Mouse (Mus musculus): Measurements from ENCODE around the gene Acp2. TPM values are rescaled to one million over a fixed set of nuclear protein-coding genes. Genes with fewer than 3 reads are reported as not detected.

Gene Acp2
- polyA plus RNA-seq, 1 experiment from 2014 or later: 19.3 TPM

DNA sequence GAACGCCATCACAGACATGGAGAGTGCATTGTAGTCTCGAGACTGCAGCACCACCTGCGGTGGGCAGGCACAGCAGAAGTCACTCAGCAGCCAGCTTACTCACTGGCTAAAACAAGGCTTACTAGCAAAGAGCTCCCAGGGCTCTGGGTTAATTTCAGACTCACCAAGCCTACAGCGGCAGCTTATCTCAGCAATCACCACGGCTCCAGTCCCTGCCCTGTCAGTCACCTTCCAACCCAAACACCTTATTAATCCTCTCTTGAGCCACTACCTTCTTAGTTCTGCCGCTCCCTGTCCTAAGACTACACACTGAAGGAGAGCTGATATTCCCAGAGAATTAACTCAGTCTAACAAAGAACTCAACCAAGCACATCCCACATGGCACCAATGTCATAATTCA, 26.5 kb upstream of the Acp2 start:
- ATAC-seq (ENCODE audit: extremely low read depth, insufficient number of reproducible peaks, low FRiP score, low TSS enrichment): no peak
- Histone ChIP-seq H3K4me2 (no peak overlapping the region), H3K27ac (replicated peaks) (no peak overlapping the region), H3K27me3 (replicated peaks) (0 out of 2 replicates have a peak, but pooled peaks cover 3% of the 10 kb centered on the region), H3K9me3 (no peaks in the 10 kb centered on the region), H3K36me3 (peaks cover 28% of the 10 kb centered on the region), H3K4me1 (peaks cover 21% of the 10 kb centered on the region), H3K4me3 (no peak overlapping the region), H3K9ac (no peak overlapping the region)
- 53% methylated on average over 6 of the region's 6 CpGs for WGBS

GRCm38 (mm10) chr2:91179825-91180224, 22.9 kb upstream of the Acp2 start:
- H3K36me3 ChIP-seq: peaks cover 15% of the 10 kb centered on the region
- no peak for ATAC-seq (ENCODE audit: extremely low read depth, insufficient number of reproducible peaks, low FRiP score, low TSS enrichment)
- WGBS: 36% methylated on average over 4 of the region's 4 CpGs
- H3K4me3 ChIP-seq: no peak overlapping the region
- H3K27ac ChIP-seq (replicated peaks): no peak overlapping the region
- H3K4me2 ChIP-seq: no peak overlapping the region
- H3K9ac ChIP-seq: no peak overlapping the region
- H3K4me1 ChIP-seq: peaks cover 34% of the 10 kb centered on the region
- peaks cover 3% of the 10 kb centered on the region; the same call in 1 of the 2 replicates for H3K27me3 ChIP-seq (replicated peaks)
- H3K9me3 ChIP-seq: no peaks in the 10 kb centered on the region

GRCm38 (mm10) chr2:91180706-91181105, 22.0 kb upstream of the Acp2 start:
- no peak for ATAC-seq (ENCODE audit: extremely low read depth, insufficient number of reproducible peaks, low FRiP score, low TSS enrichment)
- Histone ChIP-seq H3K4me1 (peaks cover 31% of the 10 kb centered on the region), H3K4me2 (no peak overlapping the region), H3K4me3 (no peak overlapping the region), H3K9me3 (no peaks in the 10 kb centered on the region), H3K9ac (no peak overlapping the region), H3K27me3 (replicated peaks) (peaks cover 3% of the 10 kb centered on the region; the same call in 1 of the 2 replicates), H3K36me3 (peaks cover 15% of the 10 kb centered on the region), H3K27ac (replicated peaks) (no peak overlapping the region)
- 58% methylated on average over 5 of the region's 5 CpGs for WGBS

GRCm38 (mm10) chr2:91182016-91182404, 20.7 kb upstream of the Acp2 start:
- H3K4me3 ChIP-seq: peak overlapping the region; percentile 69
- no peaks in the 10 kb centered on the region for H3K9me3 ChIP-seq
- ATAC-seq (ENCODE audit: extremely low read depth, insufficient number of reproducible peaks, low FRiP score, low TSS enrichment): no peak
- peaks cover 26% of the 10 kb centered on the region for H3K4me1 ChIP-seq
- peaks cover 3% of the 10 kb centered on the region; the same call in 1 of the 2 replicates for H3K27me3 ChIP-seq (replicated peaks)
- peak overlapping the region; percentile 85 for H3K4me2 ChIP-seq
- peaks cover 5% of the 10 kb centered on the region for H3K36me3 ChIP-seq
- WGBS: 15% methylated on average over 8 of the region's 8 CpGs
- H3K27ac ChIP-seq (replicated peaks): no peak overlapping the region
- peak overlapping the region; percentile 76 for H3K9ac ChIP-seq

DNA sequence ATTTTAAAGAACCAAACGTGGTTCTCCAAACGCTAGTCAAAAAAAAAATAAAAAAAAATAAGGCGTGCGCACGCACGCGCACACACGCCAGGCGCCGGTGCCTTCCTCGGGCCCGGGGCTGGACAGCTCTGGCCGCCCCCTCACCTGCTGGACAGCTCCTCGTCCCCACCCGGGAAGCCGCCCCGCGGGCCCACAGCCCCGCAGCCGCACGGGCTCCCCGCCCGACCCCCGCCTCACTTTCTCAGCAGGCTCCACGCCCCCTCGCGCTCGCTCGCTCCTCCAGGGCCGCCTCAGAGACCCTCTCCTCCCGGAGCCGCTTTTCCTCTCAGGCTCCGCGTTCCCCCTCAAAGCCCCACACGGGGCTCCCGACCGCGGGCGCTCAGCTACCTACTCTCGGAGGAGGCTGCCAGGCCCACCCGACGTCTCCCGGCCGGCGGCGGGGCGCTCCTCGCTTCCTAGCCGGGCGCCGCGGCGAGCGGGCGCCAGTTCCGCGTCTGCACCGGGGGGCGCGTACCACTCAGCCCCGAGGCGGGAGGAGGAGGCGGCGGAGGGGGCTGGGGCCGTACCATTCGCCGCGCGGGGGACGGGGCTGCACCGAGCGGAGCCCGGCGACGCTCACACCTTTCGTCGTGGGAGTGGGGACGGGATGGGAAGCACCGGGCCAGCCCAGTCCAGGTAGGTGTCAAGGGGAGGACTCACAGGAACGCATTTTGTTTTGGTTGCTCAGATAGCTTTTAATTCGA, 20.1 kb upstream of the Acp2 start:
- H3K4me1 ChIP-seq: peaks cover 26% of the 10 kb centered on the region
- H3K27me3 ChIP-seq (replicated peaks): peaks cover 3% of the 10 kb centered on the region; the same call in 1 of the 2 replicates
- peak overlapping the region; percentile 85 for H3K4me2 ChIP-seq
- no peaks in the 10 kb centered on the region for H3K9me3 ChIP-seq
- peak overlapping the region; percentile 72 for H3K27ac ChIP-seq (replicated peaks)
- H3K9ac ChIP-seq: peak overlapping the region; percentile 76
- 1% methylated on average over 80 of the region's 81 CpGs for WGBS
- ATAC-seq (ENCODE audit: extremely low read depth, insufficient number of reproducible peaks, low FRiP score, low TSS enrichment): peak; percentile 87
- peaks cover 5% of the 10 kb centered on the region for H3K36me3 ChIP-seq
- H3K4me3 ChIP-seq: peak overlapping the region; percentile 69

- ATAC-seq (ENCODE audit: extremely low read depth, insufficient number of reproducible peaks, low FRiP score, low TSS enrichment): peak; percentile 91
- Histone ChIP-seq H3K4me1 (peaks cover 26% of the 10 kb centered on the region), H3K27me3 (replicated peaks) (no peaks in the 10 kb centered on the region; the same call in 1 of the 2 replicates), H3K27ac (replicated peaks) (peak overlapping the region; percentile 72), H3K4me3 (peak overlapping the region; percentile 69), H3K36me3 (no peaks in the 10 kb centered on the region), H3K9me3 (no peaks in the 10 kb centered on the region), H3K4me2 (peak overlapping the region; percentile 85), H3K9ac (peak overlapping the region; percentile 76)
- under 1% methylated on average over 9 of the region's 9 CpGs for WGBS
Measured at GRCm38 (mm10) chr2:91183148-91183513, 19.6 kb upstream of the Acp2 start.

DNA sequence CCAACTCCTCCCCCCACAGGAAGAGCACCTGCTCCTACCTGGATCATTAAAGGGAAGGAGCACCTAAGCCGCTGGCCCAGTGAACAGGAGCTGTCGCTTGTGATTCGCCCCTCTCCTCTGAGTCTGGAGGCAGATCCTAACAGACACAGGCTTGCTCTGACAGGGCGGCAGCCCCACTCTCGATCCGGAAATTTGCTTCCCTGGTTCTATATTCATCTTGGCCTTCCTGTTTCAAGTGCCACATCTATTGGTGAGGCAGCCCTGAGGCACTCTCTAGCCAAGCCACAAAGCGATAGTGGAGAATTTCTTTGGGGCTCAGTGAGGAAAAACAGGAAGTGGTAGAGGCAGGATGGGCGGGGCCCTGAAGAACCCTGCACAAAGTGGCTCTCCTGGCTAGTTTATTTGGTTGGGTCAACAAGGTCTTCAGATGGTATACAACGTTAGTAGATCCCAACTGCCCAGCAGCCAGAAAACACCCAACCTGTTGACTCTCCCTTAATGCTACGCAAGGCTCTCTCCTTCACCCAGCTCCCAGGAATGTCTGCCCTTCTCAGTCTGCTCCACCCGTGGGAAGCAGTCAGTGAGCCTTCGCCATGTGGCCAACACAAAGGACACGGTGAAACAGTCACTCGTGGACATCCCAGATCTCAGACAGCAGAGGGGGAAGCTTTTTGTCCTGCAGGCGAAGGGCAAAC, 18.8 kb upstream of the Acp2 start, which contains the start of gene Madd:
TSS of gene Madd (minus strand) at position 127 of the 695 bp plus-strand sequence.
- Histone ChIP-seq H3K9ac (peak within 1 kb of the TSS; percentile 76), H3K27ac (replicated peaks) (peak within 1 kb of the TSS; percentile 72), H3K4me1 (peaks cover 26% of the 10 kb centered on the region), H3K4me3 (peak within 1 kb of the TSS; percentile 69), H3K4me2 (peak within 1 kb of the TSS; percentile 85), H3K9me3 (no peaks in the 10 kb centered on the region), H3K27me3 (replicated peaks) (no peaks in the 10 kb centered on the region; the same call in 1 of the 2 replicates), H3K36me3 (no peaks in the 10 kb centered on the region)
- 56% methylated on average over 15 of the region's 15 CpGs for WGBS
- no peak for ATAC-seq (ENCODE audit: extremely low read depth, insufficient number of reproducible peaks, low FRiP score, low TSS enrichment)

- H3K9me3 ChIP-seq: no peaks in the 10 kb centered on the region
- no peak overlapping the region for H3K4me2 ChIP-seq
- H3K27ac ChIP-seq (replicated peaks): no peak overlapping the region
- no peak overlapping the region for H3K4me3 ChIP-seq
- no peak overlapping the region for H3K9ac ChIP-seq
- H3K36me3 ChIP-seq: no peaks in the 10 kb centered on the region
- WGBS: 67% methylated on average over 1 of the region's 1 CpGs
- peaks cover 13% of the 10 kb centered on the region for H3K4me1 ChIP-seq
- no peaks in the 10 kb centered on the region; the same call in 1 of the 2 replicates for H3K27me3 ChIP-seq (replicated peaks)
- no peak for ATAC-seq (ENCODE audit: extremely low read depth, insufficient number of reproducible peaks, low FRiP score, low TSS enrichment)
Measured at GRCm38 (mm10) chr2:91186208-91186607, 16.5 kb upstream of the Acp2 start.

GRCm38 (mm10) chr2:91187431-91187830, 15.3 kb upstream of the Acp2 start:
- ATAC-seq (ENCODE audit: extremely low read depth, insufficient number of reproducible peaks, low FRiP score, low TSS enrichment): no peak
- Histone ChIP-seq H3K4me3 (no peak overlapping the region), H3K9ac (no peak overlapping the region), H3K36me3 (no peaks in the 10 kb centered on the region), H3K27ac (replicated peaks) (no peak overlapping the region), H3K9me3 (no peaks in the 10 kb centered on the region), H3K4me2 (no peak overlapping the region), H3K4me1 (peaks cover 4% of the 10 kb centered on the region), H3K27me3 (replicated peaks) (no peaks in the 10 kb centered on the region)
- WGBS: 55% methylated on average over 4 of the region's 4 CpGs

DNA sequence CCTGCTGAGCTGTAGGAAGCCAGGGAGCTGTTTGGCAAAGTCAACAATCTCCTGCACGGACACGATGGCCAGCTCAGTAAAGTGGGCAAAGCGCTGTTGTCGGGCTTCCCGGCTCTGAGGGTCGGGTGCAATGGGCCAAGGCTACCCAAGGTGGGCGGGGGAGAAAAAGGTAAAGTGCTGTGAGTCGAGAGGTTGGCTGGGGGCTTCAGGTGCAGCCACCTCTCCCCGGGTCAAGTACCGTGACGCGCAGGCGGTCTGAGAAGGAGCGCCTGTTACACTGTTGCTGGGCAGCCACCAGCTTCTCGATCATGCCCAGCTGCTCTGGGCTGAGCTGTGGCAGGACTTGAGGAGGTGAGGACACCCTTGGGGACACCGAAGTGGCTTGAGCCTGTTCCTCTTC, 12.2 kb upstream of the Acp2 start:
- no peaks in the 10 kb centered on the region for H3K9me3 ChIP-seq
- ATAC-seq (ENCODE audit: extremely low read depth, insufficient number of reproducible peaks, low FRiP score, low TSS enrichment): no peak
- H3K4me2 ChIP-seq: no peak overlapping the region
- no peak overlapping the region for H3K4me3 ChIP-seq
- H3K4me1 ChIP-seq: peaks cover 12% of the 10 kb centered on the region
- H3K27me3 ChIP-seq (replicated peaks): no peaks in the 10 kb centered on the region
- no peaks in the 10 kb centered on the region for H3K36me3 ChIP-seq
- H3K27ac ChIP-seq (replicated peaks): no peak overlapping the region
- WGBS: 81% methylated on average over 16 of the region's 16 CpGs
- no peak overlapping the region for H3K9ac ChIP-seq

GRCm38 (mm10) chr2:91194624-91195332, 7.9 kb upstream of the Acp2 start:
- H3K9ac ChIP-seq: peak overlapping the region; percentile 76
- H3K9me3 ChIP-seq: no peaks in the 10 kb centered on the region
- WGBS: 0% methylated on average over 27 of the region's 27 CpGs

More at GRCm38 (mm10) chr2:91194624-91195332, 7.9 kb upstream of the Acp2 start:
- Histone ChIP-seq H3K36me3 (no peaks in the 10 kb centered on the region), H3K27me3 (replicated peaks) (no peaks in the 10 kb centered on the region), H3K27ac (replicated peaks) (peak overlapping the region; percentile 40; the same call in 1 of the 2 replicates), H3K4me3 (peak overlapping the region; percentile 49), H3K4me2 (peak overlapping the region; percentile 75), H3K4me1 (peaks cover 15% of the 10 kb centered on the region)
- ATAC-seq (ENCODE audit: extremely low read depth, insufficient number of reproducible peaks, low FRiP score, low TSS enrichment): peak; percentile 52

Data from heart, embryonic 13.5 days (tissue).